Mouse (Mus musculus) olfactory bulb, adult 2 months (tissue): ENCODE results near the gene Slc17a7.

Experiments
- CTCF ChIP-seq: fragments of 200-500 bp; IDR thresholded peaks from 2 replicates; pipeline ENCODE4 v1.5.1; 2012; ENCODE audit warnings: low read depth, mild to moderate bottlenecking, low read length, moderate library complexity; ENCODE audit not compliant: insufficient read depth
- POLR2A ChIP-seq: fragments of 200-500 bp; IDR thresholded peaks from 2 replicates; pipeline ENCODE4 v1.6.1; 2012; ENCODE audit warnings: mild to moderate bottlenecking, low read depth, low read length, moderate library complexity; ENCODE audit not compliant: insufficient read depth

DNA sequence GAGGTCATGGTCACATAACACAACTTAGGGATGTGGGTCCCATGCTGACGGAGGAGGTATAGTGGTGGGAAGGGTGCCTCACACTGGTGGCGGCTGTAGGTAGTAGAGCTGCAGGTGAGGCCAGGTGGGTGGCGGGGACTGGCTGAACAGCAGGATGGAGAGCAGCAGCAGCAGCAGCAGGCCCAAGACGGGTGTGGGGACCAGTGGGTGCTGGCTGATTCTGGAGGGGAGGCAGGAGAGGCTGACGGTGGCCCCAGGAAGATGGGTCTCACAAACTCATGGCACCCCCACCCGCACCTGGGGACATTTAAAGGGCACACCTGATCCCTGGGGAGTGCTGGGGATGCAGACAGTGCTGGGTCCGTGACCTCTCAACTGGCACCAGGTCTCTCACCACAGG lies 19.9 kb downstream of the Slc17a7 start:
- TF ChIP-seq CTCF: no peak
- no peak for TF ChIP-seq POLR2A
